Mouse (Mus musculus) lung, postnatal 36 days (tissue): ENCODE measurements at regions not wholly inside any gene's neighbourhood (a gene's known extent, or its start where the extent isn't known, plus 50 kb on each side); places are given as distances from the start of the nearest gene placed in this dataset.
"Not testable (repeated sequence)": the region's sequence is repeated elsewhere in the genome, so short reads cannot be mapped to it uniquely, and the experiment has no call there.

ENCODE experiments used
- DNase-seq: peaks from one replicate; pipeline ENCODE4 v3.0.0; 2022; ENCODE audit warnings: mixed read lengths

- DNase-seq = no peak
Measured at GRCm38 (mm10) chr4:124395069-124395965, 215.3 kb downstream of the 3100002H09Rik start.

DNA sequence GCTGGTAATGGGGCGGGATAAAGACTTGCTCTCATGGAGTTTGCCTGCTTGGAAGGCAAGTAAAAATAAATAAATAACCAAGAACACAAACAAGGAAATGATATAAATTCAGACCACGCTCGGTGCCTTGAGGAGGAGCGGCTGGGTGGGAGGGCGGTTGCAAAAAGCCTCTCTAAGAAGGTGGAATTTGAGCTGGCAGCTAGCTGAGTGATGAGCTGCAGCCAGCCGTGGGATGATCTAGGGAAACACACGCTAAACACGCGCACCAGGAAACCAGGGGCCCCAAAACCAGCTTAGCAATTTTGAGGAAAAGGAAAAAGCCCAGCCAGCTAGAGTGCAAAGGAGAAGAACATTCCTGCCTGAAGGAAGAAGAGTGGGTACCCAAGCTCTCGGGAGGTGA is 217.0 kb downstream of the 3100002H09Rik start:
- DNase-seq = no peak

DNA sequence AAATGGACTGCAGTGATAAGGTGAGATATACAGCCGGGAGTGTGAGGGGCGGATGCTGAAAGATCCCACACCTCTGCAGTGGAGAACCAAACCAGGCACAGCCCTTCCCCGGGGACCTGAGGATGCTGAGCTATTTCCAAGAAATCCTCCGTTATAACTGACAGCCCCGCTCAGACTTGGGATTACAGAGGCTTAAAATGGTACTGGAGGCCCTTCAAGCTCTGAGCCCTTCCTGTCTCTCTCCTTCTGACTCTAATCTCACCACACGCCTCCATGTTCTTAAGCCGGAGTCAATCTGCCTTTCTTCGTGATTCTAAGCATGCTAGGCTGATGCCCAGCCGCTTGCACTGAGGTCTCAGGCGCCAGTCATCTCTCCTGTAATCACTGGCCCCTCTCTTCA is 221.5 kb downstream of the 3100002H09Rik start:
- DNase-seq = no peak

GRCm38 (mm10) chr4:124385106-124386055 is 225.2 kb downstream of the 3100002H09Rik start:
- DNase-seq = no peak

- DNase-seq = no peak
Measured at GRCm38 (mm10) chr4:124376504-124376903, 234.1 kb downstream of the 3100002H09Rik start.

GRCm38 (mm10) chr4:124375581-124375980 is 235.0 kb downstream of the 3100002H09Rik start:
- DNase-seq = no peak

DNA sequence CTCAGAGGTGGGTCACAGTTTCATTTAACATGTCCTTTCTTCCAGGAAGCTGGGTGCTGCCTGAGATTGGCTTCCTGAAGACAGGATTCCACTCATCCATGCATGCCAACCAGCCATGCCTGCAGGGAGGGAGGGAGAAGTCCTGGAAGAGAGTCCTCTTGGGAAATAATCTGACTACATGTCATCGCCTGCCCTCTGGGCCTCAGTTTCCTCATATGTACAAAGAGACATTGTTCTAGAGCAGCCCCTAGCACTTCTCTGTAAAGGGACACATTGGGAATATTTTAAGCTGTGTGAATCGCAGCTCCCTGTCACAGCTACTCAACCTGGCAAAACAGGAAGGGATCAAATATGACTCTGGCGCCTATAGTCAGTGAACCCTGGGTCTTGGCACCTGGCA is 241.8 kb downstream of the 3100002H09Rik start:
- DNase-seq = no peak

DNA sequence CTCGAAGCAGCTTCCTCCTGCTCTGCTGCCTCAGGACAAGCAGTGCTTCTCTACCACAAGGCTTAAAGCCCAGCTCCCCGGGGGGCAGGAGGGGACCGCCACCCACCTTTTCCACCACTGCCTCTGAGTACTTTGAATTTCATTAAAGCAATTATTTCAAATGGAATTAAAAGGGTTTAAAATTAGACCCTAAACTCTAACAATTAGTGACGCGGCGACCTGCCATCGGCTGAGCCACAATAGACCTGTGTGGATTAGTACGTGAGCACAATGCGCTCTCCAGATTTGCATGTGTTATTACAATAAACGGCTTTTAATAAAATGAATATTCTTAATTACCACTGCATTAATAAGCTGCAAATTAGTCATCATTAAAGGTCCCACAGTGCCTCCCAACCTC is 242.5 kb downstream of the 3100002H09Rik start:
- no peak for DNase-seq

GRCm38 (mm10) chr4:124360578-124360908 is 250.1 kb downstream of the 3100002H09Rik start:
- DNase-seq = no peak

GRCm38 (mm10) chr4:124359707-124360577 is 250.7 kb downstream of the 3100002H09Rik start:
- DNase-seq = no peak

DNA sequence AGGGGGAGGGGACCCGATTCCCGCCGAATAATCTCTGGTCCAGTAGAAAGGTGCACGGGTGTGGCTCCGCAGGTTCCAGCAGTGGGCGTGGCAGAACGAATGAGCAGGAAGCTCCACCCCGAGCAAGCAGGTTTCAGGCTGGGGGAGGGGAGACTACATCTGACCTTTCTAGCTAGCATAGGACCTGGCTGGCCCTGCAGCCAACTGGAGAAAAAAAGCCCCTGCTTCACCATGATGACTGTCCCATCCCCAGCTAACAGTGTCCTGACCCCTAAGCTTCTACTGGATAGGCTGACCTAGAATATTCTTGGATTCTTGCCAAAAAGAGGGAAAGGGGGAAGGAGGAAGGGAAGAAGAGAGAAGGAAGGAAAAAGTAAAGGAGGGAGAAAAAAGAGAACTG is 252.1 kb downstream of the 3100002H09Rik start:
- not testable (repeated sequence) for DNase-seq

DNA sequence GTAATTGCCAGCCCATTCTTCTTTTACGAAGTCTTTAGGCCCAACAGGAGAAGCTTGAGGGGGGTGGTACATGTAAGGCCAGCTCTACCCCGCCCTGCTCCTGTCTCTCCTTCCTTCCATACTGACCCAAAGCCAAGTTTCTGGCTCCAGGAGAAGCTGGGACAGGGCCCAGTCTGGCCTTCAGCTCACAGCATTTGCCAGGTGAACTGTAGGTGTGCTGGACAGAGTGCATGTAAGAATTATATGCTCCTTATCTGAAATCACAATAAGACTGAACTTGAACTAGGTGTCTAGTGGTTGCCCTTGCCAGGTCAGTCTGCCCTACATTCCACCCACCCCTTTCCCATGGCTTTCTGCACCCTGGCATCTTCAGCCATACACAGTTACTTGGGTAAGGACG is 260.2 kb downstream of the 3100002H09Rik start:
- no peak for DNase-seq

- DNase-seq = no peak
Measured at GRCm38 (mm10) chr4:124349610-124350295, 260.9 kb downstream of the 3100002H09Rik start.

- DNase-seq = no peak
Measured at GRCm38 (mm10) chr4:124349055-124349454, 261.5 kb downstream of the 3100002H09Rik start.

DNA sequence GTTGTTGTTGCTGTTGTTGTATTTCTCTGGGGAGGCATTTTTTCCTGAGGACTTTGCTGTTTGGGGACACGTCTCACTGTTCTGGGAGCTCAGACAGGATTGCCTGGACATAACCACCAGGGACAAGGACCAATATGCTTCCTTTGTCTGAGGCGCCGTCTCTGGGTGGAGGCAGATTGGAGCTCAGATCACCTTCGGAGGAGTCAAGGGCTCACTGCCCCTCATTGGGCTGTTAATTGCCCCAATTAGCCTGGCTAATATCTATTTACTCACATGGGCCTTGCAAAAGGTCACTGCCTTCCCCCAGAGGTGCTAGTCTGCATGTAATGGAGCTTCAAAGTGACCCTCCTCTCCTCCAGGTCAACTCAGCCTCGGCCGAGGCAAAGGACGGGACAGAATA is 270.5 kb downstream of the 3100002H09Rik start:
- no peak for DNase-seq

GRCm38 (mm10) chr4:124335726-124336125 is 274.9 kb downstream of the 3100002H09Rik start:
- no peak for DNase-seq

GRCm38 (mm10) chr4:124332974-124333373 is 277.6 kb downstream of the 3100002H09Rik start:
- no peak for DNase-seq

DNA sequence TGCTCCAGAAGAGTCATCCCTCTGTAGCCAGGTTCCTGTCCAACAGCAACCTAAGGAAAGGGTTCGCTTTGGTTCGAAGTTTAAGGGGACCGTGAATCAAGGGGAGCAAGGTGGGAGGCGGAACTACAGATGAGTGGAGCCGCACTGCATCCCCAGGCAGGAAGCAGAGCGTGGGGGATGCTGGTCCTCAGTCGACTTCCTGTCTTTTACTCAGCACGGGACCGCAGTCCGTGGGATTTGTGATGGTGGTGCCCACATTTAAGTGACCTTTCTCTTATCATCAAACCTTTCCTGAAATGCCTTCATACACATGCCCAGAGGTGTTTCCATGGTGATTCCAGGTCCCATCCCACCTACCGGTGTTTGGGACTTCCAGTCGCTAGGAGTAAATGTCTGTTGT is 278.2 kb downstream of the 3100002H09Rik start:
- DNase-seq = no peak

- DNase-seq = no peak
Measured at GRCm38 (mm10) chr4:124329107-124329771, 281.4 kb downstream of the 3100002H09Rik start.

- no peak for DNase-seq
Measured at GRCm38 (mm10) chr4:124326301-124326700, 284.3 kb downstream of the 3100002H09Rik start.

- no peak for DNase-seq
Measured at GRCm38 (mm10) chr4:124323589-124323988, 287.0 kb downstream of the 3100002H09Rik start.
